Mouse (Mus musculus) limb, embryonic 14.5 days (tissue): ENCODE data around the gene Tbx3. TPM values are rescaled to one million over a fixed set of nuclear protein-coding genes. Genes with fewer than 3 reads are reported as not detected.

Experiments
- ATAC-seq: fragments of 200-750 bp; cut with Nextera tagmentation; 2 replicates; pipeline ENCODE4 v1.8.0; 2017; ENCODE audit warnings: low read depth, moderate number of reproducible peaks, moderate TSS enrichment; ENCODE audit not compliant: low FRiP score
- DNase-seq: peaks from one replicate; pipeline ENCODE4 v3.0.0-alpha.2; 2015; ENCODE audit warnings: low spot score
- H3K27ac ChIP-seq: fragments of 300-500 bp; sonication (generic); replicated peaks from 2 replicates; pipeline ENCODE4 v1.5.1; 2014; ENCODE audit warnings: low read depth, mild to moderate bottlenecking, low read length, moderate library complexity, mixed read lengths
- H3K27me3 ChIP-seq: fragments of 300-500 bp; sonication (generic); 2 replicates; pipeline ENCODE4 v1.6.1; 2014; ENCODE audit warnings: low read length, mixed read lengths; ENCODE audit not compliant: control insufficient read depth, insufficient read depth
- H3K36me3 ChIP-seq: fragments of 300-500 bp; sonication (generic); 2 replicates; pipeline ENCODE4 v1.6.1; 2014; ENCODE audit warnings: mild to moderate bottlenecking, low read length, moderate library complexity, mixed read lengths; ENCODE audit not compliant: control insufficient read depth, insufficient read depth
- H3K4me1 ChIP-seq: fragments of 300-500 bp; sonication (generic); 2 replicates; pipeline ENCODE4 v1.6.1; 2014; ENCODE audit warnings: antibody characterized with exemption, low read length, mixed read lengths; ENCODE audit not compliant: control insufficient read depth, insufficient read depth
- H3K4me2 ChIP-seq: fragments of 300-500 bp; sonication (generic); replicated peaks from 2 replicates; pipeline ENCODE4 v1.6.1; 2014; ENCODE audit warnings: low read depth, mild to moderate bottlenecking, low read length, moderate library complexity; ENCODE audit not compliant: severe bottlenecking
- H3K4me3 ChIP-seq: fragments of 300-500 bp; sonication (generic); replicated peaks from 2 replicates; pipeline ENCODE4 v1.5.1; 2014; ENCODE audit warnings: low read length
- H3K9ac ChIP-seq: fragments of 300-500 bp; sonication (generic); 2 replicates; pipeline ENCODE4 v1.6.1; 2014; ENCODE audit warnings: mild to moderate bottlenecking, low read depth, low read length, moderate library complexity; ENCODE audit not compliant: severe bottlenecking
- H3K9me3 ChIP-seq: fragments of 300-500 bp; sonication (generic); 2 replicates; pipeline ENCODE4 v1.6.1; 2016; ENCODE audit warnings: low read length; ENCODE audit not compliant: control insufficient read depth
- POLR2A ChIP-seq: fragments of 200-500 bp; IDR thresholded peaks from 2 replicates; pipeline ENCODE4 v1.8.0; 2012; ENCODE audit warnings: inconsistent platforms, mild to moderate bottlenecking, moderate library complexity, borderline replicate concordance; ENCODE audit not compliant: insufficient read depth, insufficient read length; ENCODE audit errors: extremely low read depth
- WGBS: fragments of 180-500 bp; shearing (Covaris S2); extraction: QIAGEN DNeasy Blood & Tissue Kit; methylation state at CpG from one replicate; pipeline ENCODE4 v1.1.7; 2014; 5-methylcytosine and 5-hydroxymethylcytosine counted together
- polyA plus RNA-seq, 2 experiments: library from polyadenylated mRNA; depleted of rRNA in 1 of 2; stranded (reverse) in 1 of 2; unstranded in 1 of 2; fragments of >200 nt; fragmentation: Nextera tagmentation in 1 of 2; extraction: Ambion mirVana in 1 of 2; gene quantifications; 2 replicates each; pipeline versions ENCODE4 v1.2.1 to v1.2.3; 2012 to 2014

Gene Tbx3
- polyA plus RNA-seq, 2 experiments = 18.6 to 23.9 TPM

DNA sequence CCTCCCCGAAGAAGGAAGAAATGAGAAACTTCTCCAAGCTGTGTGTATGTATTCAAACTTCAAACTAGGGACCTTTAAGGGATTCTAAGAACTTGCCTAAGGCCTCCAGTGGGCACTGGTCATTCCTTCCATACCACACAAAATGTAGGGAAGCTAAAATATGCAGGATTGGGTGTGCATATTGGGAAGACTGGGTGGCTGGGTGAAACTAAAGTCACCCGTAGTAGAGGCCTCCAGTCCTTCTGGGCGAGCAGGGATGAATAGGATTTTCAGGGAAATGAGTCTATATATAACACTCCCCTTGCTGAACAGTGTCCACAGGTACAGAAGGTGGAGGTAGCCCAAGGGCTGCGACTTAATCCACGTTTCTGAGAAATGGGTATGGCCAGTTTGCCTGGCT, 6.7 kb upstream of the Tbx3 start:
- Histone ChIP-seq H3K9ac (no peak overlapping the region), H3K4me1 (peaks cover 5% of the 10 kb centered on the region), H3K27ac (no peak overlapping the region), H3K9me3 (no peaks in the 10 kb centered on the region), H3K4me2 (0 out of 2 replicates have a peak overlapping the region, but pooled peaks have one; percentile 23), H3K36me3 (no peaks in the 10 kb centered on the region), H3K4me3 (no peak overlapping the region), H3K27me3 (peaks cover 87% of the 10 kb centered on the region)
- no peak for ATAC-seq
- no peak for TF ChIP-seq POLR2A
- 28% methylated on average over 5 of the region's 5 CpGs for WGBS
- DNase-seq = no peak

DNA sequence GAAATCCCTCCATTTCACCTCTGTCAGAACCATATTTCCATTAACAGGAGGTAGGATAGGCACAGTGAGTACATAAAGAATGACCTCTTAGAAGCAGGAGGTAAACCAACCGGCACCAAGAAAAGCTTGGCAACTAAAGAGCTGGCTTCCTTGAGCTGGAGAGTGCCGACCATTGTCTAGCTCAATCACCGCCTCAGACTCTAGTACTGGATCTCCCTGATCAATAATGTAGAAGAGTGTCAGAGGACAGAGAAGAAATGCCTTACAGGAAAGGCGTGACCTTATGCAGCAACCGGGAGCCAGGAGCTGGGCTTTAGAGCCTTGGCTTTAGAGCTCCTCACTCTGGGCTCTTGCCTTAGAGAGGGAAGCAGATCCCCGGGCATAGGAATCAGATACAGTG, 4.7 kb upstream of the Tbx3 start:
- 15% methylated on average over 6 of the region's 6 CpGs for WGBS
- Histone ChIP-seq H3K4me1 (peaks cover 18% of the 10 kb centered on the region), H3K9me3 (no peaks in the 10 kb centered on the region), H3K36me3 (no peaks in the 10 kb centered on the region), H3K27me3 (peaks cover 90% of the 10 kb centered on the region), H3K4me3 (no peak overlapping the region), H3K27ac (no peak overlapping the region), H3K9ac (no peak overlapping the region), H3K4me2 (no peak overlapping the region)
- ATAC-seq (no peak), DNase-seq (no peak)
- no peak for TF ChIP-seq POLR2A

DNA sequence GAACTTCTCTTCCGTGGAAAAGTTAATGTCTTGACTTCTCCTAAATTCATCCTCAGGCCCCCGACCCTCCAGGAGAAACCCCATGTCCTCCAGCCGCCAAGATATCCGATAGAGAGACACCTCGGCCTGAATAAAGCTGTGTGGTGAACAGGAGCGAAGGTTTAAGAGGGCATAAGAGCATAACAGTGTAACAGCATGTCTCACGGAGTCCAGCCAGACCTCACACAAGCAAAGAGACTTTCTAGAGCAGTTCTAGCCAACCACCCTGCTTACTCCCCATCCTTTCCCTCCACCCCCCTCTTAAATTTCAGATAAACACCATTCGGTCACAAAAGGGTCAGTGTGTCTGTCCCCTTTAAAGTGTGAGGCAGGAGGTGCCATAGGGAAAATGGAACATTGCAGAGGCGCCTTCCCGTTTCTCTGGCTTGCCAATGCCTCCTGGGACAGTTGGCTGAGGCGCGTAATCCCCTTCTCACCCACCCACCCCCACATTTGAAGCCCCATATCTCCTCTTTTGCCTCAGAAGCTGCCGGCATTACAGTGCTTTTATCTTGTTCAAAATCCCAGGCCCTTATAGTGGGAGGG, 3.0 kb upstream of the Tbx3 start:
- no peak overlapping the region for H3K27ac ChIP-seq
- no peaks in the 10 kb centered on the region for H3K9me3 ChIP-seq
- peaks cover 84% of the 10 kb centered on the region for H3K27me3 ChIP-seq
- no peak overlapping the region; the same call in 1 of the 2 replicates for H3K4me2 ChIP-seq
- no peak for TF ChIP-seq POLR2A
- H3K9ac ChIP-seq = no peak overlapping the region
- peaks cover 18% of the 10 kb centered on the region for H3K4me1 ChIP-seq
- no peaks in the 10 kb centered on the region for H3K36me3 ChIP-seq
- ATAC-seq = no peak
- 24% methylated on average over 13 of the region's 13 CpGs for WGBS
- no peak for DNase-seq
- H3K4me3 ChIP-seq = no peak overlapping the region

DNA sequence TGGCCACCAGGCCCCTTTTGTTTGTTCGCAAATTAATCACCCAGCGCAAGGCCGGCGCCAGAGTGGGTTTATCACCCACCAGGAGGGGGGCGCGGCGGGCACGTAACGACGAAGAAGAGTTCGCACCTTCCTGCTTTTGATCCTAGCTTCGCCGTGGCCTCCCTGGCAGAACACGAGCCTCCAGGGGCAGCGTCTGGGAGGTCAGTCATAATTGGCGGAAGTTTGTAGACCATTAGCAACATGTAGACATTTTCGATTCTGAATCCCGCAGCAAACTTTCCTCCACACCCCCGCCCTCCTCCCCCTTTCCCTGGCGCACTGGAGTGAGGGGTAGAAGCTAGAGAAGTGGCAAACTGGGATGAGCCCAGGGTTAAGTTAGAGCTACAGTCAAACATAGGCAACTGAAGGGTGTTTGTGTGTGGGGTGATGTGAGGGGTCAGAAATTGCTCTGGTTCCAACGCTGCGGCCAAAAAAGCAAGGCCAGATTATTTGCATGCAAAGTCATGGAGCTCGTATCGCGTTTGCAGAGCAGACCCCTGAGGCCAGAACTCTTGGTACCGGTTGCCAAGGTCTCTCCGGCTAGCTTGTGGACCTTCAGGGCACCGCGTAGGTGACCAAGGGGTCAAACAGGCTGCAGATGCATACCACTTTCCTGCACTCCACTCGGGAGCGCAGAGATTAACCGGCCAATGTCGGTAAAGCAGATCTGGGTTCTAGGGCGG, 2.1 kb upstream of the Tbx3 start:
- no peak for DNase-seq
- Histone ChIP-seq H3K9me3 (no peaks in the 10 kb centered on the region), H3K9ac (peak overlapping the region; percentile 40), H3K27me3 (peaks cover 77% of the 10 kb centered on the region), H3K27ac (no peak overlapping the region), H3K4me3 (peak overlapping the region; percentile 51), H3K36me3 (no peaks in the 10 kb centered on the region), H3K4me1 (peaks cover 16% of the 10 kb centered on the region), H3K4me2 (peak overlapping the region; percentile 85)
- WGBS = 9% methylated on average over 34 of the region's 34 CpGs
- no peak for ATAC-seq
- no peak for TF ChIP-seq POLR2A

DNA sequence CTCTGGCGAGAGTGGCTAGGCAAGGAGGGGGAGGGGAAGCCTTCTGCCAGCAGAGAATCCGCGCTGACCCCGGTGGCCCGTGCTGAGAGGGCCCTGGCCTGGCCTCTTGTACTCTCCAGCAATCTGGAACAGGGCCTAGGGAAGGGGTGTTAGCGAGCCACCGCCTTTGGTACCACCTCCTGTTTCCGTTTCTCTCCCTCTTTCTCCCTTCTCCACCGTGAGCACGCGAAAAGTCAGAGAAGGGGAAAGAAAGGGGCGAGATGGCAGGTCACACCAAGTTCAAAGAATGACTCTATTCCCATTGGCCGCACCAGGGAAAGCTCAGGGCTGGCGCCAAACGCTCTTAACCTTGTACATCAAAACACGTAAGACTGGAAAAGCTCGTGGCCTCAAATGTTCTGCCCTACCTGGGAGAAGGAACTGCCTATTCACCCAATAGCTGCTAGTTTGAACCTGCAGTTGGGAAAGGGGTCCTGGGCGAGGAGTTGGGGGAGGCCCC, 1.5 kb upstream of the Tbx3 start:
- WGBS = 5% methylated on average over 17 of the region's 18 CpGs
- DNase-seq (no peak), ATAC-seq (no peak)
- H3K4me2 ChIP-seq = peak overlapping the region; percentile 85
- H3K9ac ChIP-seq = peak overlapping the region; percentile 83
- TF ChIP-seq POLR2A = no peak
- H3K9me3 ChIP-seq = no peaks in the 10 kb centered on the region
- H3K27me3 ChIP-seq = peaks cover 74% of the 10 kb centered on the region
- H3K4me3 ChIP-seq = peak overlapping the region; percentile 51
- peaks cover 16% of the 10 kb centered on the region for H3K4me1 ChIP-seq
- H3K36me3 ChIP-seq = no peaks in the 10 kb centered on the region
- H3K27ac ChIP-seq = peak overlapping the region; percentile 90
